Mouse (Mus musculus): ENCODE measurements around the gene Mtnr1b. TPM values are rescaled to one million over a fixed set of nuclear protein-coding genes. Genes with fewer than 3 reads are reported as not detected.
"Not testable (repeated sequence)": the region's sequence is repeated elsewhere in the genome, so short reads cannot be mapped to it uniquely, and the experiment has no call there.

The Mtnr1b gene
- polyA plus RNA-seq, 1 experiment from 2014 or later, result not detected

DNA sequence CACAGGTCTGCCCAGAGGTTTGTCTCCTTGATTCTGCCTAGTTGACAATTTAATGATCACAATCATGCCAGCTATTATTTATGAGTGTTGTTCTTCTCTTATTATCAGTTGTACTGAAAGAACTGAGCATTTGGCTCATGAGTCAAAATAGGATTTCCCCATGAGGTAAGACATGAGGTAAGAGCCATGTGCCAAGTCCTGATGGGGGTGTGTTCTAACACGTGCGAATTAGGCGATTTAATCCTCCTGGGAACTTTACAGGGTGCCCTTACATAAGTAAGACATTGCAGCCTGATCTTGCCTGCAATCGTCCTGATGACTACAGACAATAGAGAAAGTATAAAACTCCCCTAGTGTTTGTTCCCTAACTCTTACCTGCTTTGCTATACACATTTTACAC lies 4.9 kb downstream of the Mtnr1b start:
- no peaks in the 10 kb centered on the region for H3K9me3 ChIP-seq
- WGBS, result 73% methylated on average over 4 of the region's 4 CpGs
- peaks cover 9% of the 10 kb centered on the region for H3K27me3 ChIP-seq (ENCODE audit: insufficient read depth, poor library complexity, severe bottlenecking)
- H3K4me3 ChIP-seq, result no peak overlapping the region
- no peak for DNase-seq (ENCODE audit: low spot score)
- no peak overlapping the region for H3K27ac ChIP-seq
- H3K36me3 ChIP-seq, result no peaks in the 10 kb centered on the region
- no peaks in the 10 kb centered on the region for H3K4me1 ChIP-seq (replicated peaks)

DNA sequence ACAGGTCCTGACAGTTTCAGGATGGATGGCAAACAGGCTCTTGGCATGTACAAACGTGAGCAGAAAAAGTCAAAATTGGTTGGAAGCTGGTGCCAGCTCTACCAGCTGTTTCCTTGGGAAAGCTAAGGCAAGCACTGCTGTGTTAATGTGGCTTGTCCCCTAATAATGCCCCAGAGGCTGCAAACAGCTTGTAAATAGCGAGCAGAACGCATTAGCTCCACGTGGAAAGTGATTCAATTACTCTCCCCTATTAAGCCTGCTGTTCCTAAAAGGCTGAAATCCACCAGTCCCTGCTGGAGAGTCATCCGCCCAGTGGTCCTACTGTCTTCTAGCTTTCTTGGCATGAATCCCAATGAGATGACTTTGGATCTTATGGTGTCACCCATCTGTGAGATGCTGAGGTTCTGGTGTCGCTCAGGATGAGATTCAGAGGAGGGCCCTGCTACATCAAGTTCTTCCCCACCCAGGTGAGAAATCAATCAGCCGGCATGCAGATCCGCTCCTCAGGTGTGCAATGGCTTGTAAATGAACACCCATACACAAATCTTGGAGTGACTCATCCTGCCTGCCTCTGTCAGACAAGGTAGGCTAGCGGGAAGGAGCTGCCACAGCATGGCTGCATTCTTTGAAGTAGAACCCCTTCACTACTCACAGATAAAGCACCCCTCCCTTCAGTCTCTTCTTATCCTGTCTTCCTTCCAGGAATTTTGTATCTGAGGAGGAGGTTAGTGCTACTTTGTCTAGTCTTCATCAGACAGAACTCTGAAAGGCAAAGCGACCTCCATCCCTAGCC lies 7.9 kb downstream of the Mtnr1b start:
- no peak for DNase-seq (ENCODE audit: low spot score)
- Histone ChIP-seq H3K27me3 (ENCODE audit: insufficient read depth, poor library complexity, severe bottlenecking) (no peaks in the 10 kb centered on the region), H3K27ac (no peak overlapping the region), H3K36me3 (no peaks in the 10 kb centered on the region), H3K4me1 (replicated peaks) (no peaks in the 10 kb centered on the region), H3K9me3 (no peaks in the 10 kb centered on the region), H3K4me3 (no peak overlapping the region)
- 87% methylated on average over 10 of the region's 10 CpGs for WGBS

DNA sequence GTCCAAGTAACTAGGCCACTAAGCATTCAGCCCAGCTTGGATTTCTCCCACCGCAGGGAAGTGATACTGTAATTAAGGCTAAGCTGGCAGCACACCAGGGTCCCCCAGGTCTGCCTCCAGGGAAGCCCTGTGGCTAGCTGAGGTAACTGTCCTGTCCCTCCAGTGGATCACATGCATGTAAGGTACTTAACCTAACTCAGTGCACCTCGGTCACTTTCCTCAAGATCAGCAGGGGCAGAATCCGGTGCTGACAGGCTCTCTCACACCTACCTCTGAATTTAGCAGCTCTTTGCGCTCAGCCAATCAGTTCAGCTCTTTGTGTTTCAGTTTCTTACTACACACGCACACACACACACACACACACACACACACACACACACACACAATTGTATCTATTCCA lies 13.0 kb downstream of the Mtnr1b start:
- H3K27ac ChIP-seq, result no peak overlapping the region
- no peaks in the 10 kb centered on the region for H3K27me3 ChIP-seq (ENCODE audit: insufficient read depth, poor library complexity, severe bottlenecking)
- no peaks in the 10 kb centered on the region for H3K36me3 ChIP-seq
- H3K4me1 ChIP-seq (replicated peaks), result no peaks in the 10 kb centered on the region
- 80% methylated on average over 5 of the region's 5 CpGs for WGBS
- no peak for DNase-seq (ENCODE audit: low spot score)
- no peak overlapping the region for H3K4me3 ChIP-seq
- H3K9me3 ChIP-seq, result no peaks in the 10 kb centered on the region

GRCm38 (mm10) chr9:15850749-15851148 lies 23.6 kb downstream of the Mtnr1b start:
- H3K36me3 ChIP-seq, result no peaks in the 10 kb centered on the region
- no peak overlapping the region for H3K27ac ChIP-seq
- no peaks in the 10 kb centered on the region for H3K27me3 ChIP-seq (ENCODE audit: insufficient read depth, poor library complexity, severe bottlenecking)
- no peak overlapping the region for H3K4me3 ChIP-seq
- DNase-seq (ENCODE audit: low spot score), result no peak
- H3K9me3 ChIP-seq, result no peaks in the 10 kb centered on the region
- H3K4me1 ChIP-seq (replicated peaks), result no peaks in the 10 kb centered on the region

- H3K9me3 ChIP-seq, result no peaks in the 10 kb centered on the region
- 82% methylated on average over 8 of the region's 8 CpGs for WGBS
- no peak overlapping the region for H3K4me3 ChIP-seq
- no peaks in the 10 kb centered on the region for H3K4me1 ChIP-seq (replicated peaks)
- no peaks in the 10 kb centered on the region for H3K36me3 ChIP-seq
- no peak for DNase-seq (ENCODE audit: low spot score)
- no peaks in the 10 kb centered on the region for H3K27me3 ChIP-seq (ENCODE audit: insufficient read depth, poor library complexity, severe bottlenecking)
- no peak overlapping the region for H3K27ac ChIP-seq
Observed at GRCm38 (mm10) chr9:15845390-15845789, 29.0 kb downstream of the Mtnr1b start.

DNA sequence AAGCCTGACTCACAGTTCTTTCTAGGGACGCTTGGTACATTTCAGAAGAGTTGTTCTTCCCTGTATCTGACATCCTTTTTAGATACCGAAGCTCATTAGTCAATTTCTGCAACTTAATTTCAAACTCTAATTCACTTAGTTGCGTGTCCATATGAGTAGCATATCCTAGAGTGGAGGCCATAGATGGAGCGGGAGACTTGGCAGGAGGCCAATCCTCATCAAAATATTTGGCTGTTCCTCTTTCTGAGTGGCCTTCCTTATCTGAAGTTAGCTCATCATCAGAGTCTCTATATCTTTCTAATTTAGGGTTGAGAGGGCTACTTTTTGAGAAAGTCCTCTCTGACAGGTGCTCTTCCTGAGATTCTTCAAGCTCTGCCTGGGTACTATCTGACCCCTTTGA lies 29.4 kb downstream of the Mtnr1b start:
- DNase-seq (ENCODE audit: low spot score); H3K9me3 ChIP-seq; H3K4me1 ChIP-seq (replicated peaks); H3K4me3 ChIP-seq; H3K27me3 ChIP-seq (ENCODE audit: insufficient read depth, poor library complexity, severe bottlenecking); H3K36me3 ChIP-seq; H3K27ac ChIP-seq: not testable (repeated sequence)
- 95% methylated on average over 4 of the region's 4 CpGs for WGBS

GRCm38 (mm10) chr9:15813002-15813911 lies 61.1 kb downstream of the Mtnr1b start:
- Histone ChIP-seq H3K4me1 (replicated peaks) (no peaks in the 10 kb centered on the region), H3K27me3 (ENCODE audit: insufficient read depth, poor library complexity, severe bottlenecking) (no peaks in the 10 kb centered on the region), H3K27ac (no peak overlapping the region), H3K9me3 (no peaks in the 10 kb centered on the region), H3K36me3 (no peaks in the 10 kb centered on the region), H3K4me3 (no peak overlapping the region)
- DNase-seq (ENCODE audit: low spot score), result no peak
- 78% methylated on average over 6 of the region's 6 CpGs for WGBS

DNA sequence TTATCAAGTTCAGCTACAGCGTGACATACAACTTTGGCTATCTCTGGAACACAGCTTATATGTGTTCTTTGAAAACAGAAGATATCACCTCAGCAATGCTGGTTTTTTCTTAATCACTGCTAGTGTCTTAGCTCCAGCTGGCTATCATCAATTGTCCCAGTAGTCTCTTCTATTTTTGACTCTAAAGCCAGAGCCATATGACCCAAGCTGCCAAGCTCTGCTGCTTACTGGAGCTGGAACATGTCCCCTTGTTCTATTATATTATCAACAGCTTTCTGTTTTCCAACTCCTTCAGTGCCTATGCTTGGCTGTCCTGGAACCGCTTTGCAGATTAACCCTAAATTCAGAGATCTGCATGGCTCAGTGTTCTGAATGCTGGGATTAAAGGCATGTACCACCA lies 70.1 kb downstream of the Mtnr1b start:
- Histone ChIP-seq H3K4me1 (replicated peaks) (no peaks in the 10 kb centered on the region), H3K9me3 (0 out of 2 replicates have a peak, but pooled peaks cover 3% of the 10 kb centered on the region), H3K4me3 (no peak overlapping the region), H3K27ac (no peak overlapping the region), H3K36me3 (no peaks in the 10 kb centered on the region), H3K27me3 (ENCODE audit: insufficient read depth, poor library complexity, severe bottlenecking) (no peaks in the 10 kb centered on the region)
- DNase-seq (ENCODE audit: low spot score), result no peak
- 87% methylated on average over 2 of the region's 2 CpGs for WGBS

DNA sequence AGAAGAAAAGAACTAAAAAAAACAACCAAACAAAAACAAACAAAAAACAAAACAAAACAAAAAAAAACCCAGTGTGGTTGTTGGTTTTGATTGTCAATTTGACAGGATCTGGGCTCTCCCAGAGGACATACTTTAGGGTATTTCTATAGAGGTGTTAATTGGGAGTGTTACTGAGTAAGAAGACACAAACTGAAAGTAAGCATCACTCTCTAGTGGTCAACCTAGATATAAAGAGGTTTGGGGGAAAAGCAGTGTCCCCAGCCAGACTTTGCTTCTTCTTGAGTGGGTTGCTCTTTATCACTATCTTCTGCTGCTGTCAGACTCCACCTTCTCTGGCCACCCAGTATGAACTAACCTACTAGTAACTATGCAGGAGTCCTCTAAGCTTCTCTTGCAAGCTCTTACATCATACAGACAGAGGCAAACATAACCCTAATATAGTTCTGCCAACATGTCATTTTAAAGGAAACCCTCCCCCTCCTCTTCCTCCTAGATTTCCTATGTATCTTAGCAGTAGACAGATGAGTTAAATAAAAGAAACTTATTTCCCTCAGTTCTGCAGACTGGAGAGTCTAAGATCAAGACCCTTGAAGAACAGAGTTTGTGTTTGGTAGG lies 71.8 kb downstream of the Mtnr1b start:
- Histone ChIP-seq H3K9me3 (0 out of 2 replicates have a peak, but pooled peaks cover 3% of the 10 kb centered on the region), H3K4me3 (no peak overlapping the region), H3K27ac (no peak overlapping the region), H3K27me3 (ENCODE audit: insufficient read depth, poor library complexity, severe bottlenecking) (no peaks in the 10 kb centered on the region), H3K36me3 (no peaks in the 10 kb centered on the region), H3K4me1 (replicated peaks) (no peaks in the 10 kb centered on the region)
- DNase-seq (ENCODE audit: low spot score), result no peak

GRCm38 (mm10) chr9:15800402-15800801 lies 74.0 kb downstream of the Mtnr1b start:
- Histone ChIP-seq H3K27ac (no peak overlapping the region), H3K4me3 (no peak overlapping the region), H3K4me1 (replicated peaks) (no peaks in the 10 kb centered on the region), H3K9me3 (no peaks in the 10 kb centered on the region), H3K36me3 (no peaks in the 10 kb centered on the region), H3K27me3 (ENCODE audit: insufficient read depth, poor library complexity, severe bottlenecking) (no peaks in the 10 kb centered on the region)
- no peak for DNase-seq (ENCODE audit: low spot score)
- WGBS, result 90% methylated on average over 5 of the region's 5 CpGs

GRCm38 (mm10) chr9:15794408-15794807 lies 79.9 kb downstream of the Mtnr1b start:
- 86% methylated on average over 6 of the region's 6 CpGs for WGBS
- H3K27me3 ChIP-seq (ENCODE audit: insufficient read depth, poor library complexity, severe bottlenecking), result no peaks in the 10 kb centered on the region
- no peaks in the 10 kb centered on the region for H3K36me3 ChIP-seq
- no peaks in the 10 kb centered on the region for H3K9me3 ChIP-seq
- H3K27ac ChIP-seq, result no peak overlapping the region
- no peak overlapping the region for H3K4me3 ChIP-seq
- H3K4me1 ChIP-seq (replicated peaks), result no peaks in the 10 kb centered on the region
- DNase-seq (ENCODE audit: low spot score), result no peak

GRCm38 (mm10) chr9:15792076-15792475 lies 82.3 kb downstream of the Mtnr1b start:
- DNase-seq (ENCODE audit: low spot score), result no peak
- no peaks in the 10 kb centered on the region for H3K9me3 ChIP-seq
- H3K27me3 ChIP-seq (ENCODE audit: insufficient read depth, poor library complexity, severe bottlenecking), result no peaks in the 10 kb centered on the region
- WGBS, result 91% methylated on average over 9 of the region's 9 CpGs
- H3K4me1 ChIP-seq (replicated peaks), result no peaks in the 10 kb centered on the region
- H3K27ac ChIP-seq, result no peak overlapping the region
- H3K36me3 ChIP-seq, result no peaks in the 10 kb centered on the region
- no peak overlapping the region for H3K4me3 ChIP-seq

DNA sequence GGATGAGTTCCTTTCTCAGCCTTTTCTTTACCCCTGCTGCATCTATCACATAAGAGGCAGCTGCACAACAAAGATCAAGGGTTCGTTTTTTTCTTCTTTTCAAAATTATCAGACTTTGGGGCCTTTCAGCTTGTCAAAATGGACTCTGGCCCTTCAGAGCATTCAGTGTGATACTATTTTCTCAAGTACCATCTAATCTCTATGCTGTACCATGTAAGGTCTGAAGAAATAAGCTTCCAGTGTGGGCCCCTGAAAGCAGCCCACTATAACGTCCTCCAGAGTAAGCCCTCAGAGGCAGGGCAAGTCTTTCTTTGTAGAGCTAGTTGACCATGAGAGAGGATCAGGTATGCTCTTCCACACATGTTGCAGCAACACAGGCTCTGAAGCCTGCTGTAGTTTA lies 87.7 kb downstream of the Mtnr1b start:
- H3K9me3 ChIP-seq, result no peaks in the 10 kb centered on the region
- no peaks in the 10 kb centered on the region for H3K27me3 ChIP-seq (ENCODE audit: insufficient read depth, poor library complexity, severe bottlenecking)
- no peak for DNase-seq (ENCODE audit: low spot score)
- WGBS, result 81% methylated on average over 2 of the region's 2 CpGs
- H3K36me3 ChIP-seq, result no peaks in the 10 kb centered on the region
- H3K4me3 ChIP-seq, result no peak overlapping the region
- no peaks in the 10 kb centered on the region; the same call in 1 of the 2 replicates for H3K4me1 ChIP-seq (replicated peaks)
- H3K27ac ChIP-seq, result no peak overlapping the region
